Mouse (Mus musculus) liver, embryonic 11.5 days (tissue): ENCODE measurements around the gene Olfr1380. TPM values are rescaled to one million over a fixed set of nuclear protein-coding genes. Genes with fewer than 3 reads are reported as not detected.
"Not testable (repeated sequence)": the region's sequence is repeated elsewhere in the genome, so short reads cannot be mapped to it uniquely, and the experiment has no call there.

Experiments used
- ATAC-seq: fragments of 200-750 bp; cut with Nextera tagmentation; replicated peaks from 2 replicates; pipeline ENCODE4 v1.8.0; 2017; ENCODE audit warnings: moderate number of reproducible peaks, mild to moderate bottlenecking, moderate TSS enrichment, moderate library complexity; ENCODE audit not compliant: low FRiP score
- DNase-seq: peaks from one replicate; pipeline ENCODE4 v3.0.0-alpha.2; 2017; ENCODE audit warnings: low spot score
- H3K27ac ChIP-seq: fragments of 300-500 bp; sonication (generic); 2 replicates; pipeline ENCODE4 v1.5.1; 2014; ENCODE audit warnings: mild to moderate bottlenecking, low read depth, low read length, control low read depth
- H3K27me3 ChIP-seq: fragments of 300-500 bp; sonication (generic); replicated peaks from 2 replicates; pipeline ENCODE4 v1.6.1; 2014; ENCODE audit warnings: low read length, mixed read lengths; ENCODE audit not compliant: control insufficient read depth, insufficient read depth
- H3K36me3 ChIP-seq: fragments of 300-500 bp; sonication (generic); 2 replicates; pipeline ENCODE4 v1.6.1; 2014; ENCODE audit warnings: mild to moderate bottlenecking, low read length, moderate library complexity, mixed read lengths; ENCODE audit not compliant: control insufficient read depth, insufficient read depth
- H3K4me1 ChIP-seq: fragments of 300-500 bp; sonication (generic); replicated peaks from 2 replicates; pipeline ENCODE4 v1.6.1; 2014; ENCODE audit warnings: low read length, mixed read lengths; ENCODE audit not compliant: control insufficient read depth, insufficient read depth
- H3K4me2 ChIP-seq: fragments of 300-500 bp; sonication (generic); 2 replicates; pipeline ENCODE4 v1.6.1; 2014; ENCODE audit warnings: mild to moderate bottlenecking, control low read depth, moderate library complexity
- H3K4me3 ChIP-seq: fragments of 300-500 bp; sonication (generic); 2 replicates; pipeline ENCODE4 v1.5.1; 2014; ENCODE audit warnings: low read depth, low read length, control low read depth
- H3K9ac ChIP-seq: fragments of 300-500 bp; sonication (generic); 2 replicates; pipeline ENCODE4 v1.6.1; 2014; ENCODE audit warnings: low read depth, low read length, control low read depth
- H3K9me3 ChIP-seq: fragments of 300-500 bp; sonication (generic); 2 replicates; pipeline ENCODE4 v1.6.1; 2016; ENCODE audit warnings: low read length, inconsistent platforms, mixed read lengths; ENCODE audit not compliant: control insufficient read depth
- WGBS: fragments of 180-500 bp; shearing (Covaris S2); extraction: QIAGEN DNeasy Blood & Tissue Kit; methylation state at CpG from one replicate; pipeline ENCODE4 v1.1.7; 2014; 5-methylcytosine and 5-hydroxymethylcytosine counted together
- polyA plus RNA-seq: library from polyadenylated mRNA; unstranded; fragments of >200 nt; fragmentation: Nextera tagmentation; extraction: Ambion mirVana; gene quantifications from 2 replicates; pipeline ENCODE4 v1.2.1, GENCODE M21; 2014

The Olfr1380 gene
- not detected in 2 replicates for polyA plus RNA-seq

GRCm38 (mm10) chr11:49556578-49556977 is at the start of gene Olfr1380:
Gene Olfr1380, plus strand, starts transcription at chr11:49556878.
- not testable (repeated sequence) for H3K36me3 ChIP-seq, H3K27ac ChIP-seq, H3K4me2 ChIP-seq, H3K9ac ChIP-seq, H3K4me3 ChIP-seq, H3K27me3 ChIP-seq, H3K4me1 ChIP-seq, H3K9me3 ChIP-seq, ATAC-seq, DNase-seq
- WGBS = 65% methylated on average over 5 of the region's 5 CpGs

GRCm38 (mm10) chr11:49518086-49518485 is 38.6 kb upstream of the Olfr1380 start:
- WGBS = 56% methylated on average over 5 of the region's 5 CpGs
- DNase-seq (no peak), ATAC-seq (no peak)
- Histone ChIP-seq H3K27me3 (no peaks in the 10 kb centered on the region), H3K9me3 (no peaks in the 10 kb centered on the region), H3K4me2 (no peak overlapping the region), H3K36me3 (no peaks in the 10 kb centered on the region), H3K4me1 (no peaks in the 10 kb centered on the region), H3K27ac (no peak overlapping the region), H3K9ac (no peak overlapping the region), H3K4me3 (no peak overlapping the region)

GRCm38 (mm10) chr11:49519348-49519747 is 37.3 kb upstream of the Olfr1380 start, which contains the start of gene Olfr1383:
Gene Olfr1383, plus strand, starts transcription at chr11:49519648.
- DNase-seq = no peak
- no peak for ATAC-seq
- H3K36me3 ChIP-seq = no peaks in the 10 kb centered on the region
- no peaks in the 10 kb centered on the region for H3K9me3 ChIP-seq
- H3K4me3 ChIP-seq = no peak within 1 kb of the TSS
- H3K4me2 ChIP-seq = no peak within 1 kb of the TSS
- no peaks in the 10 kb centered on the region for H3K4me1 ChIP-seq
- H3K27ac ChIP-seq = no peak within 1 kb of the TSS
- no peaks in the 10 kb centered on the region for H3K27me3 ChIP-seq
- H3K9ac ChIP-seq = no peak within 1 kb of the TSS

DNA sequence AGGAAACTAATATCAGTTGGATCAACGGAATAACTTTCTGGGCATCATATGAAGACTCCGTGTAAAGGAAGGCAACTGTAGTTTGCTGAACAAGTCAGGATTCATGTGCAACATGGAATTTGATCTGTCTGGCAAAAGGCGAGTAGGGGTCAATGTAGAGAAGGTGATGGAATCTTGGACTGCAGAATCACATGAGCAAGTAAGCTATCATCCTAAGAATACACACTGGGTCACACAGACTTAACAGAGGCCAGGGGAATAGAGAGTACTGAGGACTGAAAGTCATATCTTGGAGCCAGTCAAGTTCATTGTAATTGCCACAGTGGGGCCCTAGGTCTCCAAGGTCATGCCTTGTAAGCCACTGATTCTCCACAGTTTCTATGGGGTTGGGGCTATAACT is 28.7 kb upstream of the Olfr1380 start, which contains the start of gene Olfr1382:
Gene Olfr1382, plus strand, starts transcription at position 301 of the 400 bp plus-strand sequence.
- H3K4me2 ChIP-seq = no peak within 1 kb of the TSS
- H3K27me3 ChIP-seq = no peaks in the 10 kb centered on the region
- no peaks in the 10 kb centered on the region for H3K9me3 ChIP-seq
- H3K9ac ChIP-seq = no peak within 1 kb of the TSS
- no peak for ATAC-seq
- H3K36me3 ChIP-seq = no peaks in the 10 kb centered on the region
- 76% methylated on average over 3 of the region's 3 CpGs for WGBS
- H3K4me1 ChIP-seq = no peaks in the 10 kb centered on the region
- no peak for DNase-seq
- no peak within 1 kb of the TSS for H3K27ac ChIP-seq
- no peak within 1 kb of the TSS for H3K4me3 ChIP-seq

- Histone ChIP-seq H3K9me3 (no peaks in the 10 kb centered on the region), H3K4me1 (no peaks in the 10 kb centered on the region), H3K27ac (no peak overlapping the region), H3K4me3 (no peak overlapping the region), H3K36me3 (no peaks in the 10 kb centered on the region), H3K9ac (no peak overlapping the region), H3K4me2 (no peak overlapping the region), H3K27me3 (no peaks in the 10 kb centered on the region)
- DNase-seq = no peak
- ATAC-seq = no peak
Observed at GRCm38 (mm10) chr11:49532761-49533160, 23.9 kb upstream of the Olfr1380 start.

DNA sequence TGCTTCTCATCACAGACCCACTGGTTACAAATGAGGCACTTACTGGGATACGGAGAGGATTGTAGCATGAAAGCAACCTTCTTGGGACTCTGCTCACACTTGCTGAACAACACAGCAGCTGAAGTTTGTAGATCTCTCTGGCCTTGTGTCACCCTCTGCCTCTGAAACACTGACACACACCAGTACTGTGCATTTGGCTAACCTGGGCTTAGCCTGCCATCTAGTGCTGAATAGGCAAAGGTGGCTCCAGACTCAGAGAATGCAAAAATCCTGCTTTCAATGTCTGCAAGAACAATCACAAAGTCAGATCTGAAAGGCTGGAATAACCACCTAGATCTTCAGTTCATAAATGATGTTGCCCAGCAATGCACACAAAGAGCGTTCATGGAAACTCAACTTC is 20.0 kb upstream of the Olfr1380 start:
- not testable (repeated sequence) for H3K36me3 ChIP-seq, H3K27me3 ChIP-seq, ATAC-seq, H3K4me3 ChIP-seq, H3K9me3 ChIP-seq, H3K4me1 ChIP-seq, H3K9ac ChIP-seq, H3K27ac ChIP-seq, H3K4me2 ChIP-seq, DNase-seq
- WGBS = 89% methylated on average over 2 of the region's 2 CpGs

GRCm38 (mm10) chr11:49543149-49543548 is 13.5 kb upstream of the Olfr1380 start, which contains the start of gene Olfr1381:
Gene Olfr1381, plus strand, starts transcription at chr11:49543449.
- 74% methylated on average over 3 of the region's 3 CpGs for WGBS
- not testable (repeated sequence) for H3K36me3 ChIP-seq, H3K9ac ChIP-seq, H3K4me2 ChIP-seq, H3K4me1 ChIP-seq, ATAC-seq, H3K27ac ChIP-seq, H3K27me3 ChIP-seq, H3K9me3 ChIP-seq, H3K4me3 ChIP-seq, DNase-seq

- not testable (repeated sequence) for H3K4me2 ChIP-seq, H3K9me3 ChIP-seq, H3K27me3 ChIP-seq, ATAC-seq, H3K4me1 ChIP-seq, H3K27ac ChIP-seq, H3K4me3 ChIP-seq, H3K9ac ChIP-seq, DNase-seq, H3K36me3 ChIP-seq
- 72% methylated on average over 3 of the region's 3 CpGs for WGBS
Observed at GRCm38 (mm10) chr11:49554033-49554432, 2.6 kb upstream of the Olfr1380 start.

- H3K9me3 ChIP-seq, ATAC-seq, DNase-seq, H3K27me3 ChIP-seq, H3K36me3 ChIP-seq, H3K4me2 ChIP-seq, H3K4me1 ChIP-seq, H3K9ac ChIP-seq, H3K4me3 ChIP-seq, H3K27ac ChIP-seq: not testable (repeated sequence)
- WGBS = 28% methylated on average over 2 of the region's 2 CpGs
Observed at GRCm38 (mm10) chr11:49575054-49575453, 18.4 kb downstream of the Olfr1380 start.
